Mouse (Mus musculus): ENCODE results near the gene Evl. TPM values are rescaled to one million over a fixed set of nuclear protein-coding genes. Genes with fewer than 3 reads are reported as not detected.

The Evl gene
- polyA plus RNA-seq, 1 experiment from 2014 or later, result 485 TPM

DNA sequence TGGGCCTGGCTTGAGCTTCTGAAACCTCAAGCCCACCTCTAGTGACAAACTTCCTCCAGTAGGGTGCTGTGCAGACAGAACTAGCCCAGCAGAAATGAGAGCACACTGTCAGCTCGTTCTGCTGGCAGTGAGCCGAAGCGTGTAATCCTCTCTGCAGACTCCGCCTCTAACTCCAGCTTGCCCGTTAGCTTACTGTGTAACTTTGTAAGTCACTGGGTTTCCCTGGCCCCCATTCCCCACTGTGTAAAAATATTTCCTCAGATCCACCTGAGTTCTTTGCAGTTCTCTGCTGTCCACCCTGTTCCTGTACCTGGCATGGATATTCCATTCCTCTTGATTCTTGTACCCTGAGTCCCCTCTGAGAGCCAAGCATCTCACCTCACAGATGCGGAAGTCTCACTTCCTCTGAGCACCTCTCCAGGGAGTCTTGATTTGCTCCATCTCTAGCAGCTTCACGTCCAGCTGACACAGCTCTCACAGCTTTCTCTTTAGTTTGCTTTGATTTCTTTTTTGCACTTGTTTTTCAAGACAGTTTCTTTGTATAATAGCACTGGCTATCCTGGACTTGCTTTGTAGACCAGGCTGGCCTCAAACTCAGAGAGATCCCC lies 96.6 kb downstream of the Evl start:
- H3K27ac ChIP-seq, result peak overlapping the region; percentile 12; the same call in 1 of the 2 replicates
- no peak overlapping the region for H3K4me3 ChIP-seq (ENCODE audit: inconsistent target)
- 66% methylated on average over 7 of the region's 7 CpGs for WGBS (ENCODE audit: missing documents)
- peaks cover 76% of the 10 kb centered on the region; the same call in 1 of the 2 replicates for H3K79me2 ChIP-seq (ENCODE audit: inconsistent target)
- peaks cover 97% of the 10 kb centered on the region for H3K36me3 ChIP-seq (ENCODE audit: inconsistent target)

DNA sequence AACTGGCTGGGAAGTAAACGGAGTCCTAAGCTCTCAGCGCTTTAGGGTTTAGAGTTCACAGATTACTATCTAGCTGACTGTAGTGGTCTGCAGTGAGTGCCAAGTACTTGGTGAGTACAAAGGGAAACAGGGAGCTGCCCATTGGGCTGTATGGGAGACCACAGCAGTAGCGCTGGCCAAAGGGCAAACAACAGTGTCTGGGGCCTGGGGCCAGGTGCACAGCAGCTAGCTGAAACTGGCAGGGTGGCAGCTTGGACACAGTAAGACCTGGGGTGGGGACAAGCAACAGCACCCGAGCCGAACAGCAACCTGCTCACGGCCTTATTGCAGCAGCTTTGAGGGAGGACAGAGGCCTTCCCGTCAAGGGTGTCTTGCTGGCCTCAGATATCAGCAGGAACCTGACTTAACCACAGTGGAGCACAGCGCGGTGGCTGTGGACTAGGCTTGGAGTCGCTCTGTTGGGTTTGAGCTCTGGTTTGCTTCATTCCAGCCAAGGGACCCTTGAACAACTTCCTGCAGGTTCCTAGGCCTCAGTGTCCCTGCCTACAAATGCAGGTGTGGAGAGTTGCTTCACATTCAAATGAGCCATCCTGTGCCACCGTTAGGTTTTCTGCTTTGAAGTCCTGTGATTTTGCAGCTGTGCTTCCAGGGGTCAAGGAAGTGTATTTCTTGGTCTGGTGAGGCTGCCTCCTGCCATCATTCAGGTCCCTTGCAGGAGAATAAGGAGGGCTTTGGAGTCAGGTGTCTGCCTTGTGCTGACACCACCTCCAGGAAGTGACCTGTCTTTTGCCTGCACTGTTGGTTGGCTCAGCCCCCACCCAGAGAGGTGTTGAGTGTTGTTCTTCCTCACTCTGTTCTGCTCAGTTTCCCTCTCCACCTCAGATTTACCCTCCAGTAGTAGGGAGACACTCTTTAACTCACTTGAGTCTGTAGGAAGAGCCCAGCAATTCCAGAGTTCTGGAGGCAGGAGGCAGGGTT lies 99.1 kb downstream of the Evl start:
- WGBS (ENCODE audit: missing documents), result 39% methylated on average over 11 of the region's 11 CpGs
- Histone ChIP-seq H3K4me3 (ENCODE audit: inconsistent target) (no peak overlapping the region), H3K36me3 (ENCODE audit: inconsistent target) (peaks cover 97% of the 10 kb centered on the region), H3K79me2 (ENCODE audit: inconsistent target) (peaks cover 80% of the 10 kb centered on the region; the same call in 1 of the 2 replicates), H3K27ac (no peak overlapping the region)

- no peak overlapping the region for H3K4me3 ChIP-seq (ENCODE audit: inconsistent target)
- WGBS (ENCODE audit: missing documents), result 77% methylated on average over 1 of the region's 1 CpGs
- no peak overlapping the region for H3K27ac ChIP-seq
- peaks cover 98% of the 10 kb centered on the region for H3K36me3 ChIP-seq (ENCODE audit: inconsistent target)
- peaks cover 99% of the 10 kb centered on the region; the same call in 1 of the 2 replicates for H3K79me2 ChIP-seq (ENCODE audit: inconsistent target)
These were observed 102.8 kb downstream of the Evl start for GRCm38 (mm10) chr12:108657350-108657749.

DNA sequence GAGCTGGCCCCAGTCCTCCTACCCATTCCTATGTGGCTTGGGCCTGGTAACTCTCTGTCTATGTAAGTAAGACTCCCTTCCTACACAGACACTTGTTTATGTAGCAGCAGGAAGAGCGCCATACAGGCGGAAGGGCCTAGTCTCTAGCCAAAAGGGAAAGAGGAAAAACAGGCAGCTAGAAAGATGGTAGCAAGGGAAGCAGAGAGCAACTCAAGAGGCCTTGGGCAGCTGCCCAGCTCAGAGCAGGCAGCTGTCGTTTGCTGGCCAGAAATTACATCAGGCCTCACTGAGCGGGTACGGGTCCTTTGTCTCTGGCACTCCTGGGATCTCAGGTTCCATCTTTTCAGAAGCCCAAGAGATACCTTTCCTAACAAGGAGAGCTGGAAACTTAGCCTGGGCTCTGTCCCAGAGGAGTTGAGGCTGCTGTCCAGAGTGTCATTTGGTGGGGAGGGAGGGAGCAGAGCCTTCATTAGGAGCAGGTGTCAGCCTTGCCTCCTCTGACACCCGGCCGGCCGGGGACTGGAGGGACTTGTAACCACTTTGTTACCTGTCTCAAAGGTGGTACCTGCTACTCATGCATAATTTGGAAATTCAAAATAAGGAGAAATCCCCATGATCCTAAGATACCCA lies 114.2 kb downstream of the Evl start:
- Histone ChIP-seq H3K27ac (no peak overlapping the region), H3K36me3 (ENCODE audit: inconsistent target) (peaks cover 94% of the 10 kb centered on the region), H3K4me3 (ENCODE audit: inconsistent target) (no peak overlapping the region), H3K79me2 (ENCODE audit: inconsistent target) (peaks cover 48% of the 10 kb centered on the region; the same call in 1 of the 2 replicates)
- 92% methylated on average over 8 of the region's 8 CpGs for WGBS (ENCODE audit: missing documents)

DNA sequence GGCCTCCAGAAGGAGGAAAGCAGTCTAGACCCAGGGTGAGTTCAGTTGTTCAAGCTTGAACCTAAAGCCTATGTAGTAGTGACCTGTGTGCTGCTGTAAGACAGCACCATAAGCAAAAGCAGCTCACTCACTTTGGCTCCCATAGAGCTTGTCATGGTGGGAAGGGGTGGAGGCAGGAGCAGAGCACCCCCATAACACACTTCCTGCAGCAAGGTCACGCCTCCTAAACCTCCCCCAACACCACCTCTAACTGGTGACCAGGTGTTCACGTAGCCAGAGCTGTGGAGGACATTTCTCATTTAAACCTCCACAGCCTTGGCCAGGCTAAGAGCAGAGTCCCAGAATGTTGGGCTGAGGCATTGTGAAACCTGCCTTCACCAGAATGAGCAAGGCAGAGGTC lies 117.0 kb downstream of the Evl start:
- peaks cover 33% of the 10 kb centered on the region; the same call in 1 of the 2 replicates for H3K79me2 ChIP-seq (ENCODE audit: inconsistent target)
- H3K36me3 ChIP-seq (ENCODE audit: inconsistent target), result peaks cover 94% of the 10 kb centered on the region
- 80% methylated on average over 2 of the region's 2 CpGs for WGBS (ENCODE audit: missing documents)
- no peak overlapping the region for H3K4me3 ChIP-seq (ENCODE audit: inconsistent target)
- H3K27ac ChIP-seq, result no peak overlapping the region

- peaks cover 20% of the 10 kb centered on the region; the same call in 1 of the 2 replicates for H3K79me2 ChIP-seq (ENCODE audit: inconsistent target)
- peaks cover 94% of the 10 kb centered on the region for H3K36me3 ChIP-seq (ENCODE audit: inconsistent target)
These were observed 118.4 kb downstream of the Evl start for GRCm38 (mm10) chr12:108672908-108673307.

GRCm38 (mm10) chr12:108673546-108673945 lies 119.0 kb downstream of the Evl start:
- H3K36me3 ChIP-seq (ENCODE audit: inconsistent target), result peaks cover 94% of the 10 kb centered on the region
- H3K27ac ChIP-seq, result no peak overlapping the region
- H3K79me2 ChIP-seq (ENCODE audit: inconsistent target), result peaks cover 13% of the 10 kb centered on the region; the same call in 1 of the 2 replicates
- no peak overlapping the region for H3K4me3 ChIP-seq (ENCODE audit: inconsistent target)
- WGBS (ENCODE audit: missing documents), result 88% methylated on average over 3 of the region's 3 CpGs

More at GRCm38 (mm10) chr12:108672908-108673307, 118.4 kb downstream of the Evl start:
- Histone ChIP-seq H3K4me3 (ENCODE audit: inconsistent target) (no peak overlapping the region), H3K27ac (no peak overlapping the region)
- WGBS (ENCODE audit: missing documents), result 85% methylated on average over 4 of the region's 4 CpGs

DNA sequence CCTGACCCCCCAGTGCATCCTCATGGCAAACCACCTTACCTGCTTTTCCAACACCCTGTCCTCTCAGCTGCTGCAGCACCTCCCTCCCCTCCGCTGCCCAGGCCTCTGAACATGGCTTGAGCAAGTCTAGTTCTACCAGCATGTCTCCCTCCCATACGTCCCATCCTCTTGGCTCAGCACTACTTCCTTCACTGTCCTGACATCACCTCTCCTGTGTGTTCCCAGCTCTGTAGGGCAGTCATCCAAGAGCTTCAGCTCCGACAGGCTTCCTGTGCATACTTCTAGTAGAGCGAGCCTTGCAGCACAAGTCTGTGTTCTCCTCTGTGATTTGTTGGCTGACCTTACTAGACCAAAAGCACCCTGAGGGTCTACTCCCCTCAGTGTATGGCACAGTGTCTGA lies 120.0 kb downstream of the Evl start:
- peaks cover 4% of the 10 kb centered on the region; the same call in 1 of the 2 replicates for H3K79me2 ChIP-seq (ENCODE audit: inconsistent target)
- no peak overlapping the region for H3K4me3 ChIP-seq (ENCODE audit: inconsistent target)
- 86% methylated on average over 4 of the region's 4 CpGs for WGBS (ENCODE audit: missing documents)
- no peak overlapping the region for H3K27ac ChIP-seq
- H3K36me3 ChIP-seq (ENCODE audit: inconsistent target), result peaks cover 94% of the 10 kb centered on the region

GRCm38 (mm10) chr12:108674916-108675315 lies 120.4 kb downstream of the Evl start:
- 96% methylated on average over 2 of the region's 2 CpGs for WGBS (ENCODE audit: missing documents)
- H3K36me3 ChIP-seq (ENCODE audit: inconsistent target), result peaks cover 94% of the 10 kb centered on the region
- H3K4me3 ChIP-seq (ENCODE audit: inconsistent target), result no peak overlapping the region

GRCm38 (mm10) chr12:108675614-108676401 lies 121.3 kb downstream of the Evl start:
- WGBS (ENCODE audit: missing documents), result 93% methylated on average over 8 of the region's 8 CpGs
- Histone ChIP-seq H3K79me2 (ENCODE audit: inconsistent target) (no peaks in the 10 kb centered on the region; the same call in 1 of the 2 replicates), H3K27ac (no peak overlapping the region), H3K36me3 (ENCODE audit: inconsistent target) (peaks cover 93% of the 10 kb centered on the region), H3K4me3 (ENCODE audit: inconsistent target) (no peak overlapping the region)

More at GRCm38 (mm10) chr12:108674916-108675315, 120.4 kb downstream of the Evl start:
- Histone ChIP-seq H3K79me2 (ENCODE audit: inconsistent target) (no peaks in the 10 kb centered on the region; the same call in 1 of the 2 replicates), H3K27ac (no peak overlapping the region)

DNA sequence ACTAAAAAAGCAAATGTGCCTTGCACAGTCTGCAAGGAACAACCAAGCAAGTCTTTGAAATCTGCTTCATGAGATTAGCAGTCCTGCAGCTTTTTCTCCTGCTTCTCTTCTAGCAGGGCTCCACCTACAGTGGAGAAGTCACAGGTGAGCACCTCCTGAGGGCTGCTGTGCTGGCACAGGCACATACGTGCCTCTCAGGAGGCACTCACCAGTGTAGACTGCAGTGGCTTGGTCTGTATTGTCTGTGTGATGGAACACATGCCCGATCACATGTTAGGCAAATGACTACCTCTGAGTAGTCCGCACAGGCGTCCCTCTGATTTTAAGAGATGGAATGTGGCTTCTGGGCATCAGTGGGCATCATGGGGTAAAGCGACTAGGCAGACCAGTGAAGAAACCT lies 122.6 kb downstream of the Evl start:
- Histone ChIP-seq H3K79me2 (ENCODE audit: inconsistent target) (no peaks in the 10 kb centered on the region), H3K4me3 (ENCODE audit: inconsistent target) (no peak overlapping the region), H3K36me3 (ENCODE audit: inconsistent target) (peaks cover 94% of the 10 kb centered on the region), H3K27ac (no peak overlapping the region)
- 98% methylated on average over 5 of the region's 5 CpGs for WGBS (ENCODE audit: missing documents)

DNA sequence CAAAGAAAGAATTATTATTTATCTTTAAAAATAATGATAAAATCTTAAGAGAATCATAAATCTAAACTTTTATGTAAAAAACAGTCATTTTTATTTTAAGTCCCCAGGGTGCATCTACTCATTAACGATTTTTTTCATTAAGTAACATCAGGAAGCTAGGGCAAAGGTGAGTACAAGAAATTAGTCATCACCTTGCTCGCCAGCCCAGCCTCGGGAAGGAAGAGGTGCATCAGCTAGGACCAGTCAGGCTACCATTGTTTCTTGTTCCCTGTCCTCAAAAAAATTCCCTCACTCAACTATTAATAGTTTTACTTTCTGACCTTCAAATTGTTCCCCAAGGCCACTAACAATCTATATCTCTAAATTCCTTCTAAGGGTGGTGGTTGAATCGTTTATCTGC lies 123.8 kb downstream of the Evl start:
- WGBS (ENCODE audit: missing documents), result 92% methylated on average over 4 of the region's 4 CpGs
- Histone ChIP-seq H3K27ac (no peak overlapping the region), H3K4me3 (ENCODE audit: inconsistent target) (no peak overlapping the region), H3K79me2 (ENCODE audit: inconsistent target) (no peaks in the 10 kb centered on the region), H3K36me3 (ENCODE audit: inconsistent target) (peaks cover 95% of the 10 kb centered on the region)

DNA sequence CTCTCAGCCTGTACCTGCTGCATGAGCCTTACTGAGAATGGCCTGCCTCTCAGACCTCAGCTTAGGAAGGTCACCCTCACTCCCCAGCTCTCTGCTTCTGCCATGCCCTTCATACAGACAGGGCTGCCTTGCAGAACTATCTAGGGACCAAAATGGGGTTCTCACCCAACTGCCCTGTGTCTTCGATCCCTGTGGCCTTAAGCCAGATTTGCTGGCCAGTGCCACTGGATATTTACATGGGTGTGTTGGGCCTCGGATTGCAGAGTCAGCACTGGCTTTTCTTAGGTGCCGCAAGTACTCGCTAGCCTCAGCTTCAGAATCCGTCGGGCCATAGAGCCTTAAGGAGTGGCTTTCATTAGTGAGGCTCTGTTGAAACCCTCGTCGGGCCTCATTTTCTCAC lies 126.3 kb downstream of the Evl start:
- 88% methylated on average over 8 of the region's 8 CpGs for WGBS (ENCODE audit: missing documents)

More for the DNA sequence above, 126.3 kb downstream of the Evl start:
- peaks cover 97% of the 10 kb centered on the region for H3K36me3 ChIP-seq (ENCODE audit: inconsistent target)
- H3K79me2 ChIP-seq (ENCODE audit: inconsistent target), result no peaks in the 10 kb centered on the region
- no peak overlapping the region for H3K27ac ChIP-seq
- no peak overlapping the region for H3K4me3 ChIP-seq (ENCODE audit: inconsistent target)

All from macrophage (primary cell).